Mouse (Mus musculus): Measurements from ENCODE around the gene Bcam.

- no peak for TF ChIP-seq CTCF (IDR thresholded peaks at IDR 0.05; ENCODE audit: insufficient read depth, low read length)
- TF ChIP-seq POLR2A (IDR thresholded peaks at IDR 0.05; ENCODE audit: borderline replicate concordance, extremely low read depth, low read depth, low read length): no peak
Measured at GRCm38 (mm10) chr7:19758623-19759022, 12.2 kb downstream of the Bcam start.
